Mouse (Mus musculus) pancreas, adult 10 weeks (tissue): ENCODE measurements around the gene Gm10488. TPM values are rescaled to one million over a fixed set of nuclear protein-coding genes. Genes with fewer than 3 reads are reported as not detected.

Experiments
- polyA plus RNA-seq: library from polyadenylated mRNA; stranded (reverse); fragments of 350-450 nt; fragmentation: Illumina TruSeq; extraction: RNeasy Lipid Tissue Mini Kit (QIAGEN cat#74804); gene quantifications from one replicate; pipeline ENCODE4 v1.2.3, GENCODE M21; 2015; ENCODE audit warnings: low read depth, low replicate concordance; ENCODE audit not compliant: insufficient read depth

Gene Gm10488
- not detected for polyA plus RNA-seq

GRCm38 (mm10) chrX:29976014-29976413, at the start of gene Gm10488:
Gm10488 (plus strand) TSS chrX:29976314.

